Mouse (Mus musculus): ENCODE measurements around the gene Dusp28. TPM values are rescaled to one million over a fixed set of nuclear protein-coding genes. Genes with fewer than 3 reads are reported as not detected.

The Dusp28 gene
- 1 to 10 TPM in 1 of 2 experiments, under 1 TPM in 1; 0.62 to 1.4 TPM for total RNA-seq (2023)

GRCm38 (mm10) chr1:92906779-92907631 lies at the start of gene Dusp28:
Gene Dusp28, plus strand, starts transcription at chr1:92906981.

GRCm38 (mm10) chr1:92902786-92903185 lies 4.0 kb upstream of the Dusp28 start, which contains the start of gene Ankmy1:
Gene Ankmy1, minus strand, starts transcription at chr1:92902906.

GRCm38 (mm10) chr1:92910239-92910885 lies 3.6 kb downstream of the Dusp28 start, which contains the start of gene Rnpepl1:
Gene Rnpepl1, plus strand, starts transcription at chr1:92910783.

GRCm38 (mm10) chr1:92934182-92934827 lies 27.5 kb downstream of the Dusp28 start, which contains the start of gene Capn10:
Gene Capn10, plus strand, starts transcription at chr1:92934376.

GRCm38 (mm10) chr1:92950607-92951006 lies 43.8 kb downstream of the Dusp28 start, which contains the start of gene Gpr35:
Gene Gpr35, plus strand, starts transcription at chr1:92950865.

Other genes starting within 250 kb of the Dusp28 start
- 10 to 100 TPM; 34.0 TPM for gene Gpc1, start 75.3 kb upstream of the Dusp28 start, total RNA-seq (2023)
- gene Ankmy1, start 4.1 kb upstream of the Dusp28 start, total RNA-seq (2023): under 1 TPM in 1 of 2 experiments, not detected in 1; 0.40 TPM
- gene Rnpepl1, start 3.8 kb downstream of the Dusp28 start, total RNA-seq (2023): 10 to 100 TPM; 76.4 to 80.9 TPM
- 10 to 100 TPM; 22.4 to 24.8 TPM for gene Capn10, start 27.4 kb downstream of the Dusp28 start, total RNA-seq (2023)
- gene Gpr35, start 43.9 kb downstream of the Dusp28 start, total RNA-seq (2023): 10 to 100 TPM; 25.2 to 29.4 TPM
- gene Aqp12, start 99.4 kb downstream of the Dusp28 start, total RNA-seq (2023): not detected
- under 1 TPM; 0.18 to 0.64 TPM for gene Kif1a, start 195.0 kb downstream of the Dusp28 start, total RNA-seq (2023)
- not detected for gene Agxt, start 228.3 kb downstream of the Dusp28 start, total RNA-seq (2023)